Mouse (Mus musculus) MEL (cell line): ENCODE results near the gene Sh3gl2. TPM values are rescaled to one million over a fixed set of nuclear protein-coding genes. Genes with fewer than 3 reads are reported as not detected.

Experiments used
- DNase-seq: peaks from one replicate; pipeline ENCODE4 v3.0.0; 2011; ENCODE audit warnings: low read depth, low spot score
- H3K27ac ChIP-seq: 2 replicates; pipeline ENCODE4 v1.5.1; 2012; ENCODE audit warnings: low read depth, mild to moderate bottlenecking, control low read depth, low read length, moderate library complexity; ENCODE audit not compliant: control insufficient read depth
- H3K27me3 ChIP-seq, 2 experiments: fragments of 150-350 bp in 1 of 2; sonication (generic) in 1 of 2; 2 replicates each; pipeline ENCODE4 v1.6.1; 2012; ENCODE audit warnings: low read length in 2 of 2, mild to moderate bottlenecking in 2 of 2, improper control_type of control experiment in 1 of 2, moderate library complexity in 1 of 2; ENCODE audit not compliant: insufficient read depth in 2 of 2, control insufficient read depth in 1 of 2
- H3K36me3 ChIP-seq, 2 experiments: 2 replicates each; pipeline ENCODE4 v1.6.1; 2012 to 2014; ENCODE audit warnings: low read length in 2 of 2, improper control_type of control experiment in 1 of 2, inconsistent platforms in 1 of 2, mild to moderate bottlenecking in 1 of 2; ENCODE audit not compliant: insufficient read depth in 2 of 2, control insufficient read depth in 1 of 2
- H3K4me1 ChIP-seq, 2 experiments: fragments of 150-350 bp in 1 of 2; sonication (generic) in 1 of 2; 2 replicates each; pipeline ENCODE4 v1.6.1; 2012; ENCODE audit warnings: low read length in 2 of 2, improper control_type of control experiment in 1 of 2, mild to moderate bottlenecking in 1 of 2; ENCODE audit not compliant: insufficient read depth in 2 of 2, control insufficient read depth in 1 of 2
- H3K4me3 ChIP-seq, 2 experiments: fragments of 150-350 bp in 1 of 2; sonication (generic) in 1 of 2; 2 replicates each; pipeline ENCODE4 v1.5.1; 2012; ENCODE audit warnings: low read depth in 2 of 2, low read length in 2 of 2, mild to moderate bottlenecking in 2 of 2, moderate library complexity in 2 of 2, control low read depth in 1 of 2, improper control_type of control experiment in 1 of 2; ENCODE audit not compliant: control insufficient read depth in 1 of 2, insufficient read depth in 1 of 2
- H3K79me2 ChIP-seq: 2 replicates; pipeline ENCODE4 v1.6.1; 2012; ENCODE audit warnings: mild to moderate bottlenecking, low read length, moderate library complexity; ENCODE audit not compliant: control insufficient read depth, poor library complexity, insufficient read depth
- H3K9ac ChIP-seq: 2 replicates; pipeline ENCODE4 v1.6.1; 2012; ENCODE audit warnings: low read depth, mild to moderate bottlenecking, control low read depth, low read length, moderate library complexity; ENCODE audit not compliant: control insufficient read depth, poor library complexity, severe bottlenecking
- H3K9me3 ChIP-seq: fragments of 150-350 bp; sonication (generic); replicated peaks from 2 replicates; pipeline ENCODE4 v1.6.1; 2012; ENCODE audit warnings: mild to moderate bottlenecking, low read length, improper control_type of control experiment, moderate library complexity; ENCODE audit not compliant: insufficient read depth
- BHLHE40 ChIP-seq: IDR thresholded peaks from 2 replicates; pipeline ENCODE4 v1.6.1; 2012; ENCODE audit warnings: low read depth, mild to moderate bottlenecking, inconsistent platforms, low read length, improper control_type of control experiment, borderline replicate concordance
- ELF1 ChIP-seq: IDR thresholded peaks from 2 replicates; pipeline ENCODE4 v1.6.1; 2014; ENCODE audit warnings: low read depth, mild to moderate bottlenecking, inconsistent platforms, low read length, improper control_type of control experiment, moderate library complexity
- EP300 ChIP-seq, 2 experiments: IDR thresholded peaks; 2 replicates each; pipeline ENCODE4 v1.6.1; 2011; ENCODE audit warnings: improper control_type of control experiment in 2 of 2, low read length in 2 of 2, low read depth in 1 of 2, mild to moderate bottlenecking in 1 of 2
- ETS1 ChIP-seq: IDR thresholded peaks from 2 replicates; pipeline ENCODE4 v1.6.1; 2012; ENCODE audit warnings: low read depth, mild to moderate bottlenecking, inconsistent platforms, low read length, improper control_type of control experiment, moderate library complexity
- HCFC1 ChIP-seq: IDR thresholded peaks from 2 replicates; pipeline ENCODE4 v1.6.1; 2012; ENCODE audit warnings: low read depth, mild to moderate bottlenecking, inconsistent platforms, low read length, improper control_type of control experiment, moderate library complexity
- MAX ChIP-seq: IDR thresholded peaks from 2 replicates; pipeline ENCODE4 v1.6.1; 2011; ENCODE audit warnings: low read length, improper control_type of control experiment
- MAZ ChIP-seq: IDR thresholded peaks from 2 replicates; pipeline ENCODE4 v1.6.1; 2012; ENCODE audit warnings: low read depth, mild to moderate bottlenecking, inconsistent platforms, low read length, improper control_type of control experiment
- MXI1 ChIP-seq: IDR thresholded peaks from 2 replicates; pipeline ENCODE4 v1.6.1; 2011; ENCODE audit warnings: mild to moderate bottlenecking, low read depth, low read length, improper control_type of control experiment
- MYB ChIP-seq: IDR thresholded peaks from 2 replicates; pipeline ENCODE4 v1.6.1; 2011; ENCODE audit warnings: mild to moderate bottlenecking, low read depth, low read length, improper control_type of control experiment
- MYC ChIP-seq: IDR thresholded peaks from 2 replicates; pipeline ENCODE4 v1.6.1; 2011; ENCODE audit warnings: low read depth, mild to moderate bottlenecking, low read length, improper control_type of control experiment, moderate library complexity
- SIN3A ChIP-seq: IDR thresholded peaks from 2 replicates; pipeline ENCODE4 v1.6.1; 2012; ENCODE audit warnings: low read length, improper control_type of control experiment, inconsistent platforms
- TAL1 ChIP-seq: IDR thresholded peaks from 2 replicates; pipeline ENCODE4 v1.6.1; 2012; ENCODE audit warnings: mild to moderate bottlenecking, inconsistent platforms, low read length, moderate library complexity, mixed read lengths
- UBTF ChIP-seq: IDR thresholded peaks from 2 replicates; pipeline ENCODE4 v1.6.1; 2012; ENCODE audit warnings: low read depth, mild to moderate bottlenecking, inconsistent platforms, low read length, improper control_type of control experiment, moderate library complexity, borderline replicate concordance; ENCODE audit not compliant: insufficient read depth
- USF1 ChIP-seq: IDR thresholded peaks from 2 replicates; pipeline ENCODE4 v1.6.1; 2014; ENCODE audit warnings: low read depth, mild to moderate bottlenecking, inconsistent platforms, low read length, improper control_type of control experiment, moderate library complexity
- polyA plus RNA-seq, 2 experiments: library from polyadenylated mRNA; stranded (reverse) in 1 of 2; unstranded in 1 of 2; fragments of >175 nt in 1 of 2; fragments of >200 nt in 1 of 2; gene quantifications; 2 replicates each; pipeline versions ENCODE4 v1.2.1 to v1.2.4; 2012; ENCODE audit warnings: low replicate concordance in 2 of 2, low read depth in 1 of 2; ENCODE audit not compliant: insufficient read length in 2 of 2, insufficient read depth in 1 of 2, missing spikeins in 1 of 2
- total RNA-seq: library from RNA; depleted of rRNA; stranded (reverse); fragments of 300-350 nt; gene quantifications from 2 replicates; pipeline ENCODE4 v1.2.3, GENCODE M21; 2012

Sh3gl2 gene
- total and polyA plus RNA-seq, 3 experiments, result not detected

DNA sequence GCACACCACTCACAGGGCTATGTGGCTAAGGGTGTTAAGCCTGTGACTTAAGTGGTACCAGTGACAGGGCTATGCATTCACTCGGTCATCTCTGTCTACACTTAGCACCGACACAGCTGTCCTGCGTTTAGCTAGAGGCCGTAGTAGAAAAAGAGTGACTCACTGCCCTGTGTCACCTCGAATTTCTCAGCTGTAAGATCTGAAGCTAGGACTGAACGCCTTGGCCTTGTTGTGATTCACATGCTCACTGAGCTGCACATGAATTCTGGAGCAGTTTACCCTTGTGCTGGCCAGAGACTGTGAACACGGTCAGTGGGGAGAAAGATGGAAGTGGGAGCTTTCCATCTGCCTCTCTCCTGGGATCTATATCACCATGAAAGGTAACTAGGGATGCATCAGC is 2.3 kb upstream of the Sh3gl2 start:
- Histone ChIP-seq H3K9ac (no peak overlapping the region), H3K79me2 (no peaks in the 10 kb centered on the region), H3K27ac (no peak overlapping the region), H3K4me3 (no peak overlapping the region), H3K27me3 (no peaks in the 10 kb centered on the region), H3K36me3 (no peaks in the 10 kb centered on the region), H3K9me3 (no peaks in the 10 kb centered on the region), H3K4me1 (no peaks in the 10 kb centered on the region)
- DNase-seq, result no peak
- TF ChIP-seq UBTF (no peak), MYB (no peak), ETS1 (no peak), MAZ (no peak)

DNA sequence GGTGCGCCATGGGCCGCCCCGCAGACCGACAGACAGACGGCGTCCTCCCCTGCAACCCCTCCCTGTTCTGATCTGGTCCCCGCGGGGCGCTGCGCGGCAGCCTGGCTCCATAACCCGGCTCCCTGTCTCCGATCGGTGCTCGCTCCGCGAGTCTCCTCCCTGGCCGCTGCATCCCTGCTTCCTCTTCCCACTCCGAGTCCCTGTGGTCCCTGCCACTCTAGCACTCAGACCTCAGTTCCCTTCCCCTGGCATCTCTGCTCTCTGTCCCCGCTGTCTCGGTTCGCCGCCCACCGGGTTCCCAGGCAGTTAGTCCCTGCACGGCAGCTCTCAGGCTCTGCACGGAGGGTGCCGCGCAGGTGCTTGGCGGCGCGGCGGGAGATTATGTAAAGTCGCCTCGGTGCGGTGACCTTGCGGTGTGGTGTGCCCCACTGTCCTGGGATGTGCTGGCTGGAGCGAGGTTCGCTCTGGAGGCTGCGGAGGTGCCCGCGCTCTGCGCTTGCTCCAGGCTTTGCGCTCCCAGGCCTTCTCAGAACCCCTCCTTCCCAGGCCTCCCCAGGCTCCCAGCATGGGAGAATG is 798 bp downstream of the Sh3gl2 start:
- Histone ChIP-seq H3K4me3 (no peak overlapping the region), H3K9me3 (no peaks in the 10 kb centered on the region), H3K27me3 (no peaks in the 10 kb centered on the region), H3K36me3 (no peaks in the 10 kb centered on the region), H3K4me1 (no peaks in the 10 kb centered on the region), H3K27ac (no peak overlapping the region), H3K79me2 (no peaks in the 10 kb centered on the region), H3K9ac (no peak overlapping the region)
- DNase-seq, result no peak
- TF ChIP-seq MYB (no peak), TAL1 (no peak), BHLHE40 (no peak), MAX (no peak), MXI1 (no peak), USF1 (no peak)

DNA sequence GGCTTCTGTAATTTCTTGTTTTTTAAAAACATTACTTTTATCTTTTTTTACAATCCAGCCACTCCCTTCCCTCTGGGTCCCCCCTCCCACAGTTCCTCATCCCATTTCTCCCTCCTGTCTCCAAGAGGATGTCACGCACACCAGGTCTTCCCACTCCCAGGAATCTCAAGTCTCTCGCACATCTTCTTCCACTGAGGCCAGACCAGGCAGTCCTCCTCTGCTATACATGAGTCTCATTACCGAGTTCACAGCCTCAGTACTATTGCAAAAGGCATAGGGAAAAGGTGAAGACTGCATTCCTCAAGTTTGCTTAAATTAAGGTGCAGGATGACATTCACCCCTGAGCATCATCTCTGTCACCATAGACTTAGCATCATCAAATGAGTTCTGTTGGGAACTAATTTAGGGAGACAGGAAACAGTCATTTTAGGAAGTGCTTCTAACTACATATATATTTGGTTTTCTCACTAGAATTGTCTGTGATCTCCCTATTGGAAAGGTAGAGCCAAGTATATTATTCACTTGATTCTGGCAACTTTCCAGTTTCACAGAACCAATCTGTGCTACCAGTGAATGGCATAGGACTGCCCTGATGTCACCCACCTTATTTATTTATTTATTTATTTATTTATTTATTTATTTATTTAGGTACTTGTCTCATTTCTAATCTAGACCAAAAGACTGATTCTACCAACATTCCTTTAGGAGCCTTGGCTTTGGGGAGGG is 1.9 kb downstream of the Sh3gl2 start:
- H3K36me3 ChIP-seq, result no peaks in the 10 kb centered on the region
- H3K9ac ChIP-seq, result no peak overlapping the region
- DNase-seq, result no peak
- no peak overlapping the region for H3K4me3 ChIP-seq
- TF ChIP-seq MAZ, result no peak
- no peak for TF ChIP-seq ELF1
- TF ChIP-seq MYC, result no peak
- TF ChIP-seq HCFC1, result no peak
- TF ChIP-seq UBTF, result no peak
- TF ChIP-seq EP300 (IDR thresholded peaks at IDR 0.05; ENCODE audit: low read depth in 1 of 2, low read length in 2 of 2), result no peak
- TF ChIP-seq SIN3A, result no peak
- no peak for TF ChIP-seq TAL1
- TF ChIP-seq, all 39 proteins: peak for 0
- Histone ChIP-seq H3K27me3 (no peaks in the 10 kb centered on the region), H3K27ac (no peak overlapping the region), H3K9me3 (no peaks in the 10 kb centered on the region), H3K79me2 (no peaks in the 10 kb centered on the region), H3K4me1 (no peaks in the 10 kb centered on the region)
